Mouse (Mus musculus) ovary, postnatal 36 days (tissue): ENCODE data around the gene Chil6.

ENCODE experiments used
- DNase-seq: peaks from one replicate; pipeline ENCODE4 v3.0.0; 2022; ENCODE audit warnings: low spot score, mixed read lengths

The Chil6 gene

GRCm38 (mm10) chr3:106406082-106406481, at the start of gene Chil6:
Gene Chil6, minus strand, starts transcription at chr3:106406182.
- DNase-seq = no peak

- no peak for DNase-seq
Measured at GRCm38 (mm10) chr3:106452616-106453015, 46.6 kb upstream of the Chil6 start.

GRCm38 (mm10) chr3:106449567-106449966, 43.6 kb upstream of the Chil6 start:
- DNase-seq = no peak

GRCm38 (mm10) chr3:106448995-106449394, 43.0 kb upstream of the Chil6 start:
- no peak for DNase-seq

DNA sequence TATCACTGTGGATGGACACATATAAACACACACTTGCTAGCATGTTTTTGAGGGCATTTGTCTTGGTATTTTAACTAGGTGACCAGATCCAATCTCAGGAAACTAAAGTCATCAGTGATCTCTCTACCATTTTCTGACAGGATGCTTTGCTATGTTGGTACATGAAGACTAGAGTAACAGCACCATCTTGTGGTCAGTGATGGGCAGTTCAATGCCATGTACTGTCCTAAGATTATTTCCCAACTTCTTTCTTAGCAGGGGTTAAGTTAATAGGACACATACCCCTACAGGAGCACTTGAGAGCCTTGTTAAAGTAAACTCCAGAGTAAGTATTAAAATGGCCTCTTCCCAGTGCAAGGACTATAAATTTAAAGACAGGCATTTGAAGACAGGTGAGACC, 42.6 kb upstream of the Chil6 start:
- no peak for DNase-seq
